Mouse (Mus musculus) C2C12 (cell line): Measurements from ENCODE around the gene Npffr2.

Experiments
- CTCF ChIP-seq: IDR thresholded peaks from one replicate; pipeline ENCODE4 v1.5.1; 2011; ENCODE audit not compliant: control insufficient read depth, insufficient read depth, insufficient read length
- FOSL1 ChIP-seq: IDR thresholded peaks from one replicate; pipeline ENCODE4 v1.8.0; 2011; ENCODE audit warnings: mild to moderate bottlenecking, low read length; ENCODE audit not compliant: poor library complexity, insufficient read depth, severe bottlenecking
- MAX ChIP-seq: IDR thresholded peaks from one replicate; pipeline ENCODE4 v1.6.1; 2011; ENCODE audit warnings: mild to moderate bottlenecking, control low read depth

GRCm38 (mm10) chr5:89578678-89579077 is 51.4 kb downstream of the Npffr2 start:
- TF ChIP-seq CTCF (no peak), MAX (no peak), FOSL1 (no peak)
